Mouse (Mus musculus) cortical plate, adult 2 months (tissue): ENCODE measurements around the gene Herc4. TPM values are rescaled to one million over a fixed set of nuclear protein-coding genes. Genes with fewer than 3 reads are reported as not detected.
A peak's percentile ranks its signal among the peaks of the same experiment; 100 is the strongest.

Source experiments
- H3K27ac ChIP-seq: fragments of 200-500 bp; 2 replicates; pipeline ENCODE4 v1.5.1; 2012; ENCODE audit warnings: low read length, control low read depth, inconsistent platforms; ENCODE audit not compliant: insufficient read depth
- H3K4me1 ChIP-seq: fragments of 200-500 bp; 2 replicates; pipeline ENCODE4 v1.6.1; 2011; ENCODE audit warnings: low read length; ENCODE audit not compliant: control insufficient read depth, insufficient read depth
- H3K4me3 ChIP-seq: fragments of 200-500 bp; 2 replicates; pipeline ENCODE4 v1.5.1; 2011; ENCODE audit warnings: mild to moderate bottlenecking, low read length, control low read depth; ENCODE audit not compliant: insufficient read depth
- CTCF ChIP-seq: fragments of 200-500 bp; IDR thresholded peaks from 2 replicates; pipeline ENCODE4 v1.5.1; 2011; ENCODE audit warnings: mild to moderate bottlenecking, control low read depth, low read length; ENCODE audit not compliant: insufficient read depth; ENCODE audit errors: extremely low read depth
- POLR2A ChIP-seq: fragments of 200-500 bp; IDR thresholded peaks from 2 replicates; pipeline ENCODE4 v1.6.1; 2011; ENCODE audit warnings: mild to moderate bottlenecking, low read length, control low read depth; ENCODE audit not compliant: insufficient read depth; ENCODE audit errors: extremely low read depth
- polyA plus RNA-seq: library from polyadenylated mRNA; depleted of rRNA; stranded (reverse); fragments of >200 nt; gene quantifications from 2 replicates; pipeline ENCODE4 v1.2.3, GENCODE M21; 2012

Herc4 gene
- polyA plus RNA-seq, 1 experiment = 39.4 TPM

DNA sequence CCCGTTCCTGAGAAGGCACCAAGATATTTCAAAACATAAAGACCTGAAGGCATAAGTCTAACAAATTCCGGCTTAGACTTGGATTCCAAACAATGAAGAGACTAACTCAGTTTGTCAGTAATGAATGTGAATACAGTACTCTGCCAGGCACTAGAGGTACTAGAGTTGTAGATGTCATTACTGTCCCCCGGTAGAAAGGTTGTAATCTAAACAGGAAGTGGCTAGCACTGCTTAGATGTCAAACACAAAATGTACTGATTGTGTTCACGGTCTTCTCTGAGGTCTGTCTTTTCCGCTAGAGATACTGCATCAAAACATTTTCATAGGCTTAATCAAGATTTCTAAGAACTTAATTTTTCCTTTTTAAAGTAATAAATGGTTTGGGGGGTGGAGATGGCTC is 12.0 kb upstream of the Herc4 start:
- TF ChIP-seq POLR2A (no peak), CTCF (no peak)
- Histone ChIP-seq H3K27ac (no peak overlapping the region), H3K4me3 (no peak overlapping the region), H3K4me1 (no peaks in the 10 kb centered on the region)

DNA sequence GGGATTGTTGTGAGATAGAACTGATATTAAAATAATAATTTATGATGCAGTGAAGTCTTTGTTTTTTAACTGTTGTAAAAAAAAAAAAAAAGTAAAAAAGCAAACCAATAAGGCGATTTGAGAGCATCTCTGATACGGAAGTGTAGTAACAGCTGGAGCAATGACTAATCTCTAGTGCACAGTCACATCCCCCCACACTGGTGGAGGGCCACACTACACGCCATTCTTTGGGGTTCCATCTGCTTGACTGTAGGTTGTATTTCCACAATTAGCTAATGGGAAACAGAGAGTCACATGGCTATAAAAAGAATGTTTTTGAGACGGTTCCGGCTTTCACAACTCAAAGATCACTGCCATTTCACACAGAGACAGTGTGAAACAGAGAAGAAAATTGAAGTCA is 9.5 kb upstream of the Herc4 start:
- Histone ChIP-seq H3K4me3 (no peak overlapping the region), H3K4me1 (no peaks in the 10 kb centered on the region), H3K27ac (no peak overlapping the region)
- TF ChIP-seq POLR2A = no peak
- no peak for TF ChIP-seq CTCF

DNA sequence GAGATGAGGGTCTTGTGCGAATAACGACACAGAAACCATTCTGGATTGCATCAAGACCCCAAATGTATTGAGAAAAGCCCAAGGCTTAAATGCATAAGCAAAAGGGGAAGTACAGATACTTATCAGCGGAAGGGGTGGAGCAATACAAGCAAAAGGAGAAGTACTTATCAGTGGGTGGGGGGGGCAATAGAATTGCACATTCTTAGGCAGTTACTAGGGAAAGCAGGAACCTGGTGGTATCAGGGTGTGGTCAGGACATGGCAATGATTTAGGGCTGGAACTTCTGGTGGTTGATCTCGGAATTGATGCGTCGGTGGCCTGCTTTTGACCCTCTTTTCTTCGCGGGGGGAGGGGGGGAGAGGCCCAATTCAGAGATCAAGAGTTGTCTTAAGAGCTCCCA is 7.7 kb upstream of the Herc4 start:
- Histone ChIP-seq H3K4me3 (no peak overlapping the region), H3K4me1 (no peaks in the 10 kb centered on the region), H3K27ac (no peak overlapping the region)
- TF ChIP-seq CTCF = no peak
- no peak for TF ChIP-seq POLR2A

DNA sequence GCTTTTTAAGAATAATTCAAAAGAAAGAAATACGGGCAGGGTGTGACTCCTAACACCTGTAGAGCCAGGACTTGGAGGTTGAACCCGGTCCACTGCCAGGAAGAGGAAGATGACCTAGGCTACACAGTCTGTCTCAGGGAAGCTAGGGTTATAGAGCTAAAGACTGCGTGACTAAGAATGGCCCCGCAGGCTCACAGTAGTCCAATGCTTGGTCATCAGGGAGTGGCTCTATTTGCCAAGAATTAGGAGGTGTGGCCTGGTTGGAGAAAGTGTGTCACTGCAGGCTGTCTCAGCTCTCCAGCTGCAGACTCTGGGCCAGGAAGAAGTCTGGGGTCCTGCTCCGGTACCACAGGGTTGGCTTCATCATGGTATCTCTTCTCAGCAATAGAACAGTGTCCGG is 6.9 kb upstream of the Herc4 start:
- Histone ChIP-seq H3K4me3 (no peak overlapping the region), H3K4me1 (no peaks in the 10 kb centered on the region), H3K27ac (no peak overlapping the region)
- no peak for TF ChIP-seq CTCF
- TF ChIP-seq POLR2A = no peak

DNA sequence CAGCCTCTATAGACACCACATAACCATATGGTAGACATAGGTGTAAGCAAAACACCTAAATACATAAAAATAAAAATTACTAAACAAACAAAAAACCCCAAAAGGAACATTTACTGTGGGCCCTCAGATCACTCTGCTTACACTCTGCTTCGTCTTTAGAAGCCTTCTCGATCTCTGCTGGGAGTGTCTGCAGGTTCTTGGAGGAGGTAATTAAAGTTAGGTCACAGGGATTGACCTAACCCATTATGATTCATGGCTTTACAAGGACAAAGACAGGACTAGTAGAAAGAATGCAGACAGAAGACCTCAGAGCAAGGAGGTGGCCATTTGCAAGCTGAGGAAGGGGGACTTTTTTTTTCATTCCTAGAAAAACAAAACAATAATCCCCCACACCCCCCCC is 6.4 kb upstream of the Herc4 start:
- no peak for TF ChIP-seq POLR2A
- TF ChIP-seq CTCF = no peak
- H3K27ac ChIP-seq = no peak overlapping the region
- no peaks in the 10 kb centered on the region; the same call in 1 of the 2 replicates for H3K4me1 ChIP-seq
- H3K4me3 ChIP-seq = no peak overlapping the region

DNA sequence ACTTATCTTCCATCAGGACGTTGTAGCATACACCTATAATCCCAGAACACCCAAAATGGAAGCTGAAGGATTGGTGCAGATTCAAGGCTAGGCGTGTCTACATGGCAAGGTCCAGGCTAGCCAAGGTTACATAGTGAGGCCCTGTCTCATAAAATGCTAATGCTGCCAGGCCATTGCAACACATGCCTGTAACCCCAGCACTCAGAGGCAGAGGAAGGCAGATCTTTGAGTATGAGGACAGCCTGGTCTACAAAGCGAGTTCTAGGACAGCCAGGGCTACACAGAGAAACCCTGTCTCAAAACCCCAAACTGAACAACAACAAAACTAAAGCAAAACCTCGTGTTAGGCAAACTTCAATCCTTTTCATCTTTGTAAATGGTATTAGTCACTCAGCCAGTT is 5.5 kb upstream of the Herc4 start:
- no peak overlapping the region for H3K27ac ChIP-seq
- TF ChIP-seq CTCF = no peak
- no peak for TF ChIP-seq POLR2A
- H3K4me1 ChIP-seq = no peaks in the 10 kb centered on the region; the same call in 1 of the 2 replicates
- H3K4me3 ChIP-seq = no peak overlapping the region

DNA sequence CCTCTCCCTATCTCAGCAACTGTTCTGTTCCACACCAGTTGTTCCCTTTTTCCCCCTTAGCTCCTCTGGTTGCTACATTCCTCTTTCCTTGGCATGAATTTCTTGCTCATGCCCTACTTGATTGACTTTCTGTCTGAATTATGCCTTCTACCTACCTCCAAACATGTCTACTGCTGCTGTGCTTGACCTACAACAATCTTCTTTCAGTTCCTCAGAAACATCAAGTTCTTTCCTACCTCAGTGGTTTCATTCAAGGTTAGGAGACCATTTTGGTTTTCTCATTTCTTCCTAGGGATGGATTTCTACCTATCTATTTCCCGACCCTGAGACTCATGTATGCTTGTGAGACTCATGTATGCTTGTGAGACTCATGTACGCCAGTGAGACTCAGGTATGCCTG is 3.8 kb upstream of the Herc4 start:
- Histone ChIP-seq H3K4me1 (no peaks in the 10 kb centered on the region; the same call in 1 of the 2 replicates), H3K27ac (no peak overlapping the region), H3K4me3 (no peak overlapping the region)
- no peak for TF ChIP-seq POLR2A
- TF ChIP-seq CTCF = no peak

DNA sequence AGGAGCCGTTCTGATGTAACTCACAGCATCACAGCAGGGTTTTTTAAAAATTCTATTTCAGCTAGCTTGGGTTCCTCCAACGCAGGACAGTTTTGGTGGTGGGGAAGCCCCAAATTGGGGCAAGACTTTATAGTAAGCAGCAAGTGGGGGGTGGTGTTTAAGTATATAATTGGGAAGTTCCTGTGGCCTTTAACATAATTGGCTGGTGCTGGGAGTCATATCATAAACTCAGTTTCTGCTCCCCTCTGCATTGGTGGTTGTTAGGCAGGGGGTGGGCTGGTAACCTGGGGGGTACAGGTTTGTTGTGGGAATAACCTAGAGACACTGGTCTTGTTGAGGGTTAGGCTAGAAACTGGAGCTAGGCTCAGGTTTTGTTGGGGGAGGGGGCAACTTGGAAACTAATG is 2.7 kb upstream of the Herc4 start:
- Histone ChIP-seq H3K4me1 (peaks cover 2% of the 10 kb centered on the region; the same call in 1 of the 2 replicates), H3K4me3 (no peak overlapping the region)
- no peak for TF ChIP-seq CTCF
- TF ChIP-seq POLR2A = no peak

DNA sequence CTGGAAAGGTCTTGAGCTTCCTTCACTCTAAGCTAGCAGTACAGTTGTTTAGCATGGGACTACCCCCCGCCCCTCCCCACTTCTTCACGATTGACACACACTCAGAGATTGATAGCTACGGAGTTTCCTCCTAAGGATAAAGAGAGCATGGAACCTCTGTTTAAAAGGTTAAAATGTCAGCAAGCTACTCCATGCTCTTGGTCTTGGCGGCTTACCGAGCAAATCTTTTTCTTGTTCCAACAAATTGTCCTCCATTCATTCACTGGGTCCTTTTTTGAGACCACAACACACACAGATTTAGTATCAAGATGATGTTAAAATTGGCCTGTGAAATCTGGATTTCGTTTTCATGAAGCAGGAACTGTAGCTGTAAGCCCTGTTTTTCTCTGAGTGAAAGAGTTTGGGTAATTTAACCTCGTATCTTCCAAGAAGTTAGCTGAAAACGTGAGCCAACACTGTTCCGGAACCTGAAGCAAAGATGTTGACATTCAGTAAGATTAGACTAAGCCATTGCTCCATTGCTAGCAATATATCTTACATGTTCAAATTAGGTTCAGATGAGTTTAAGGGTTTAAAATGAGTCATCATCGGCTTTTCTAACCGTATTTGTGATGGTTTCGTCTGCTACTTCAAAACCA is 693 bp upstream of the Herc4 start:
- Histone ChIP-seq H3K4me3 (peak overlapping the region; percentile 70), H3K4me1 (peaks cover 4% of the 10 kb centered on the region; the same call in 1 of the 2 replicates), H3K27ac (peak overlapping the region; percentile 2; the same call in 1 of the 2 replicates)
- no peak for TF ChIP-seq CTCF
- TF ChIP-seq POLR2A = no peak

More for the DNA sequence above, 2.7 kb upstream of the Herc4 start:
- H3K27ac ChIP-seq = no peak overlapping the region

DNA sequence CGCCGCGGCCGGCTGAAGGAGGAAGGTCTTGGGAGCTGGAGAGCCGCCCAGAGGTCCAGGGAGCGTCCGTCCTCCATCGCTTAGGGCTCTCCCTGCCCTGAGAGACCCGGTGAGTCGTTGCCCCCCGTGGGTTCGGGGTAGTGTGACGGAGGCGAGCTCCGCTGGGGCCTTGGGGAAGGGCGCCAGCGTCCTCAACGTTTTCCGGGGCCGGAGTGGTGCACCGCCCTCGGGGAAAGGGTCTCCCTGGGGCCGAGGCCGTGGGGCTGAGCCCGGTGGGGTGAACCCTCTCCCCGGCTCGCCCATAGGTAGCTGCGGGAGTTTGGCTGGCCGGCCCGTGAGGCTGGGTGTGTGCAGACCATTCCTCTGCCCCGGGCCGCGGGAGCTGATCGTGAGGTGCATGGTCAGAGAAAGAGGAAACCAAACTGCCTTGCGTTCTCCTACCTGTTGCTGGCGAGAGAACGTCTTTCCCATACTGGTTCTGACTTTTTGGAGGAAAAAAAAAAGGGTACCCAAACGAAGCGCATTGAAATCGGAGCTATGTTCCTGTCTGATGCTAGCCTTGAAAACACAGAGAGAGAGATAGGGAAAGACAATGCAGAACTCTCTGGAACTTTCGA is 553 bp downstream of the Herc4 start:
- H3K4me1 ChIP-seq = peaks cover 4% of the 10 kb centered on the region; the same call in 1 of the 2 replicates
- H3K4me3 ChIP-seq = peak overlapping the region; percentile 70
- peak overlapping the region; percentile 92 for H3K27ac ChIP-seq
- TF ChIP-seq CTCF (no peak), POLR2A (no peak)

DNA sequence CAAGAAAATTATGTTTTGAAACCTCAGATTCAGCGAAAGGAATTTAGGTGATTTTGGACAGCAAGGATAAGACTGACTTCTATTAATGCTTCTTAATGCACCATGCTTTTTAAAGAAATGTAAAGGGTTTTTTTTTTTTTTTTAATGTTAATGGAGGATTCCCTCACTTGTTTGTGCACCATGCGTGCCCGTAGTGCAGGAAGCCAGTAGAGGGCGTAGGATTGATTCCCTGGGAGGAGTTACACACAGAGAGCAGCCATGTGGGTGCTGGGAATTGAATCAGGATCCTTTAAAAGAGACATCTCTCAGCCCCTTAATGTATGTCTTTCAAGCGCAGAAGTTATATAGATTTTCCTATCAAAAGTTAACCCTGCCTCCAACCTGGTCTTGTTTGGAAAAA is 1.1 kb downstream of the Herc4 start:
- Histone ChIP-seq H3K4me1 (peaks cover 4% of the 10 kb centered on the region; the same call in 1 of the 2 replicates), H3K4me3 (peak overlapping the region; percentile 70), H3K27ac (no peak overlapping the region)
- TF ChIP-seq POLR2A (no peak), CTCF (no peak)
